Mouse (Mus musculus): ENCODE results near the gene Ptges3. TPM values are rescaled to one million over a fixed set of nuclear protein-coding genes. Genes with fewer than 3 reads are reported as not detected.
"Not testable (repeated sequence)": the region's sequence is repeated elsewhere in the genome, so short reads cannot be mapped to it uniquely, and the experiment has no call there.

Ptges3 gene
- total RNA-seq, 1 experiment, result 240 TPM

GRCm38 (mm10) chr10:128050355-128050754 is 8.4 kb upstream of the Ptges3 start:
- Histone ChIP-seq H3K9ac (ENCODE audit: insufficient read depth, low read depth, low read length, poor library complexity, severe bottlenecking) (no peak overlapping the region), H3K4me1 (ENCODE audit: control insufficient read depth in 2 of 2, insufficient read depth in 2 of 2, low read length in 2 of 2, poor library complexity in 1 of 2) (no peaks in the 10 kb centered on the region), H3K27ac (ENCODE audit: insufficient read depth, low read depth, low read length, poor library complexity, severe bottlenecking) (no peak overlapping the region), H3K36me3 (ENCODE audit: control insufficient read depth, insufficient read depth, low read length, poor library complexity, severe bottlenecking) (peaks cover 31% of the 10 kb centered on the region), H3K9me3 (ENCODE audit: control insufficient read depth, insufficient read depth, low read depth, low read length) (no peaks in the 10 kb centered on the region), H3K4me3 (ENCODE audit: insufficient read depth in 1 of 2, low read depth in 1 of 2, low read length in 2 of 2, poor library complexity in 1 of 2, severe bottlenecking in 1 of 2) (no peak overlapping the region)
- in situ Hi-C loops (cut with MboI; ENCODE audit: low sequenced_read_pairs in 2 of 2, unreplicated experiment in 2 of 2), result no loop called here
- no peak for DNase-seq (ENCODE audit: low read depth, low spot score)
- TF ChIP-seq ZNF384 (IDR thresholded peaks at IDR 0.05; ENCODE audit: low read depth, low read length) (no peak), ZC3H11A (IDR thresholded peaks at IDR 0.05; ENCODE audit: borderline replicate concordance, low read depth, low read length) (no peak)

- Histone ChIP-seq H3K36me3 (ENCODE audit: control insufficient read depth, insufficient read depth, low read length, poor library complexity, severe bottlenecking) (peaks cover 22% of the 10 kb centered on the region), H3K4me1 (ENCODE audit: control insufficient read depth in 2 of 2, insufficient read depth in 2 of 2, low read length in 2 of 2, poor library complexity in 1 of 2) (no peaks in the 10 kb centered on the region), H3K4me3 (ENCODE audit: insufficient read depth in 1 of 2, low read depth in 1 of 2, low read length in 2 of 2, poor library complexity in 1 of 2, severe bottlenecking in 1 of 2) (no peak overlapping the region), H3K27ac (ENCODE audit: insufficient read depth, low read depth, low read length, poor library complexity, severe bottlenecking) (no peak overlapping the region), H3K9ac (ENCODE audit: insufficient read depth, low read depth, low read length, poor library complexity, severe bottlenecking) (no peak overlapping the region), H3K9me3 (ENCODE audit: control insufficient read depth, insufficient read depth, low read depth, low read length) (no peaks in the 10 kb centered on the region)
- in situ Hi-C loops (cut with MboI; ENCODE audit: low sequenced_read_pairs in 2 of 2, unreplicated experiment in 2 of 2), result no loop called here
- no peak for DNase-seq (ENCODE audit: low read depth, low spot score)
- TF ChIP-seq MAFK (IDR thresholded peaks at IDR 0.05; ENCODE audit: insufficient read depth, low read depth, low read length), result no peak
- no peak for TF ChIP-seq CHD2 (IDR thresholded peaks at IDR 0.05; ENCODE audit: low read depth, low read length)
- no peak for TF ChIP-seq ZNF384 (IDR thresholded peaks at IDR 0.05; ENCODE audit: low read depth, low read length)
- no peak for TF ChIP-seq HCFC1 (IDR thresholded peaks at IDR 0.05; ENCODE audit: borderline replicate concordance, insufficient read depth, low read length)
- no peak for TF ChIP-seq ZC3H11A (IDR thresholded peaks at IDR 0.05; ENCODE audit: borderline replicate concordance, low read depth, low read length)
These were observed 7.2 kb upstream of the Ptges3 start for GRCm38 (mm10) chr10:128051589-128051988.

- H3K9me3 ChIP-seq (ENCODE audit: control insufficient read depth, insufficient read depth, low read depth, low read length); H3K4me3 ChIP-seq (ENCODE audit: insufficient read depth in 1 of 2, low read depth in 1 of 2, low read length in 2 of 2, poor library complexity in 1 of 2, severe bottlenecking in 1 of 2); in situ Hi-C loops (cut with MboI; ENCODE audit: low sequenced_read_pairs in 2 of 2, unreplicated experiment in 2 of 2); H3K9ac ChIP-seq (ENCODE audit: insufficient read depth, low read depth, low read length, poor library complexity, severe bottlenecking); H3K27ac ChIP-seq (ENCODE audit: insufficient read depth, low read depth, low read length, poor library complexity, severe bottlenecking); DNase-seq (ENCODE audit: low read depth, low spot score); H3K4me1 ChIP-seq (ENCODE audit: control insufficient read depth in 2 of 2, insufficient read depth in 2 of 2, low read length in 2 of 2, poor library complexity in 1 of 2): not testable (repeated sequence)
- peaks cover 20% of the 10 kb centered on the region for H3K36me3 ChIP-seq (ENCODE audit: control insufficient read depth, insufficient read depth, low read length, poor library complexity, severe bottlenecking)
- TF ChIP-seq ZNF384 (IDR thresholded peaks at IDR 0.05; ENCODE audit: low read depth, low read length), result peak; percentile 72
These were observed 6.6 kb upstream of the Ptges3 start for GRCm38 (mm10) chr10:128052136-128052535.

GRCm38 (mm10) chr10:128053001-128053400 is 5.8 kb upstream of the Ptges3 start:
- Histone ChIP-seq H3K9ac (ENCODE audit: insufficient read depth, low read depth, low read length, poor library complexity, severe bottlenecking) (no peak overlapping the region), H3K36me3 (ENCODE audit: control insufficient read depth, insufficient read depth, low read length, poor library complexity, severe bottlenecking) (peaks cover 16% of the 10 kb centered on the region), H3K9me3 (ENCODE audit: control insufficient read depth, insufficient read depth, low read depth, low read length) (no peaks in the 10 kb centered on the region), H3K4me3 (ENCODE audit: insufficient read depth in 1 of 2, low read depth in 1 of 2, low read length in 2 of 2, poor library complexity in 1 of 2, severe bottlenecking in 1 of 2) (no peak overlapping the region), H3K27ac (ENCODE audit: insufficient read depth, low read depth, low read length, poor library complexity, severe bottlenecking) (no peak overlapping the region), H3K4me1 (ENCODE audit: control insufficient read depth in 2 of 2, insufficient read depth in 2 of 2, low read length in 2 of 2, poor library complexity in 1 of 2) (no peaks in the 10 kb centered on the region)
- TF ChIP-seq MAFK (IDR thresholded peaks at IDR 0.05; ENCODE audit: insufficient read depth, low read depth, low read length) (no peak), CHD2 (IDR thresholded peaks at IDR 0.05; ENCODE audit: low read depth, low read length) (no peak)
- in situ Hi-C loops (cut with MboI; ENCODE audit: low sequenced_read_pairs in 2 of 2, unreplicated experiment in 2 of 2), result no loop called here
- no peak for DNase-seq (ENCODE audit: low read depth, low spot score)

- Histone ChIP-seq H3K36me3 (ENCODE audit: control insufficient read depth, insufficient read depth, low read length, poor library complexity, severe bottlenecking) (peaks cover 3% of the 10 kb centered on the region; the same call in 1 of the 2 replicates), H3K27ac (ENCODE audit: insufficient read depth, low read depth, low read length, poor library complexity, severe bottlenecking) (peak overlapping the region; percentile 96), H3K9me3 (ENCODE audit: control insufficient read depth, insufficient read depth, low read depth, low read length) (no peaks in the 10 kb centered on the region), H3K9ac (ENCODE audit: insufficient read depth, low read depth, low read length, poor library complexity, severe bottlenecking) (peak overlapping the region; percentile 97), H3K4me3 (ENCODE audit: insufficient read depth in 1 of 2, low read depth in 1 of 2, low read length in 2 of 2, poor library complexity in 1 of 2, severe bottlenecking in 1 of 2) (peak overlapping the region; percentile 80 to 97), H3K4me1 (ENCODE audit: control insufficient read depth in 2 of 2, insufficient read depth in 2 of 2, low read length in 2 of 2, poor library complexity in 1 of 2) (peaks cover 0 to 2% of the 10 kb centered on the region in 2 experiments; a peak in 1 of 4 replicates)
- in situ Hi-C loops (cut with MboI; ENCODE audit: low sequenced_read_pairs in 2 of 2, unreplicated experiment in 2 of 2), result no loop called here
- TF ChIP-seq HCFC1 (IDR thresholded peaks at IDR 0.05; ENCODE audit: borderline replicate concordance, insufficient read depth, low read length), result no peak
- TF ChIP-seq ZNF384 (IDR thresholded peaks at IDR 0.05; ENCODE audit: low read depth, low read length), result no peak
- TF ChIP-seq MAFK (IDR thresholded peaks at IDR 0.05; ENCODE audit: insufficient read depth, low read depth, low read length), result no peak
- TF ChIP-seq CHD2 (IDR thresholded peaks at IDR 0.05; ENCODE audit: low read depth, low read length), result no peak
- no peak for TF ChIP-seq ZC3H11A (IDR thresholded peaks at IDR 0.05; ENCODE audit: borderline replicate concordance, low read depth, low read length)
- DNase-seq (ENCODE audit: low read depth, low spot score), result no peak
These were observed 570 bp upstream of the Ptges3 start for GRCm38 (mm10) chr10:128058184-128058583.
